Mouse (Mus musculus) CH12.LX (cell line): Measurements from ENCODE around the gene Hbb-y. TPM values are rescaled to one million over a fixed set of nuclear protein-coding genes. Genes with fewer than 3 reads are reported as not detected.
A peak's percentile ranks its signal among the peaks of the same experiment; 100 is the strongest.

Experiments
- DNase-seq: peaks from one replicate; pipeline ENCODE4 v3.0.0-alpha.2; 2013; ENCODE audit errors: extremely low read depth
- H3K27ac ChIP-seq: 2 replicates; pipeline ENCODE4 v1.5.1; 2012; ENCODE audit warnings: low read depth, mild to moderate bottlenecking, control low read depth, moderate library complexity; ENCODE audit not compliant: insufficient read depth
- H3K27me3 ChIP-seq: replicated peaks from 2 replicates; pipeline ENCODE3; 2012; ENCODE audit warnings: inconsistent platforms
- H3K36me3 ChIP-seq, 2 experiments: replicated peaks in 1 of 2; 2 replicates each; pipeline versions ENCODE3 to v1.6.1; 2012; ENCODE audit warnings: inconsistent platforms in 1 of 2, low read length in 1 of 2, mild to moderate bottlenecking in 1 of 2, mixed read lengths in 1 of 2, moderate library complexity in 1 of 2; ENCODE audit not compliant: control insufficient read depth in 1 of 2, insufficient read depth in 1 of 2
- H3K4me1 ChIP-seq, 2 experiments: 2 replicates each; pipeline ENCODE4 v1.6.1; 2012; ENCODE audit warnings: inconsistent platforms in 1 of 2, moderate library complexity in 1 of 2; ENCODE audit not compliant: insufficient read depth in 2 of 2, control insufficient read depth in 1 of 2
- H3K4me2 ChIP-seq: 2 replicates; pipeline ENCODE4 v1.6.1; 2012; ENCODE audit warnings: low read depth, mild to moderate bottlenecking, control low read depth; ENCODE audit not compliant: poor library complexity, insufficient read depth, severe bottlenecking
- H3K4me3 ChIP-seq, 3 experiments: fragments of 150-350 bp in 1 of 3; sonication (generic) in 1 of 3; replicated peaks in 1 of 3; 2 replicates each; pipeline versions ENCODE3 to v1.5.1; 2011 to 2012; ENCODE audit warnings: low read depth in 2 of 3, low read length in 2 of 3, mild to moderate bottlenecking in 2 of 3, moderate library complexity in 2 of 3, control low read depth in 1 of 3, improper control_type of control experiment in 1 of 3, inconsistent platforms in 1 of 3, mixed read lengths in 1 of 3; ENCODE audit not compliant: poor library complexity in 1 of 3
- H3K79me2 ChIP-seq: replicated peaks from 2 replicates; pipeline ENCODE4 v1.6.1; 2012; ENCODE audit warnings: mild to moderate bottlenecking, moderate library complexity; ENCODE audit not compliant: control insufficient read depth, poor library complexity, insufficient read depth, severe bottlenecking; ENCODE audit errors: extremely low read depth
- H3K9ac ChIP-seq: 2 replicates; pipeline ENCODE4 v1.6.1; 2012; ENCODE audit warnings: low read depth, mild to moderate bottlenecking, control low read depth, moderate library complexity; ENCODE audit not compliant: insufficient read depth
- H3K9me3 ChIP-seq: replicated peaks from 2 replicates; pipeline ENCODE3; 2012; ENCODE audit warnings: low read length, inconsistent platforms, mixed read lengths
- BHLHE40 ChIP-seq: IDR thresholded peaks from 2 replicates; pipeline ENCODE4 v1.6.1; 2011; ENCODE audit warnings: mild to moderate bottlenecking, low read depth, low read length, improper control_type of control experiment
- CTCF ChIP-seq, 2 experiments: IDR thresholded peaks in 1 of 2; conservative IDR thresholded peaks in 1 of 2; 2 replicates each; pipeline ENCODE4 v1.5.1; 2011 to 2012; ENCODE audit warnings: low read depth in 2 of 2, low read length in 2 of 2, improper control_type of control experiment in 1 of 2, inconsistent platforms in 1 of 2, mild to moderate bottlenecking in 1 of 2, moderate library complexity in 1 of 2
- E2F4 ChIP-seq: IDR thresholded peaks from 2 replicates; pipeline ENCODE4 v1.6.1; 2011; ENCODE audit warnings: low read depth, low read length, improper control_type of control experiment; ENCODE audit not compliant: insufficient replicate concordance
- EP300 ChIP-seq: IDR thresholded peaks from 2 replicates; pipeline ENCODE4 v1.6.1; 2011; ENCODE audit warnings: low read length, improper control_type of control experiment
- ETS1 ChIP-seq: conservative IDR thresholded peaks from 2 replicates; pipeline ENCODE4 v1.6.1; 2012; ENCODE audit warnings: low read depth, mild to moderate bottlenecking, inconsistent platforms, low read length, improper control_type of control experiment, moderate library complexity
- GABPA ChIP-seq: IDR thresholded peaks from 2 replicates; pipeline ENCODE4 v1.6.1; 2012; ENCODE audit warnings: low read depth, low read length, improper control_type of control experiment, inconsistent platforms; ENCODE audit not compliant: insufficient replicate concordance
- HCFC1 ChIP-seq: IDR thresholded peaks from 2 replicates; pipeline ENCODE4 v1.6.1; 2012; ENCODE audit warnings: low read depth, mild to moderate bottlenecking, inconsistent platforms, low read length, improper control_type of control experiment
- IRF4 ChIP-seq: IDR thresholded peaks from 2 replicates; pipeline ENCODE4 v1.6.1; 2014; ENCODE audit warnings: low read depth, mild to moderate bottlenecking, inconsistent platforms, low read length, improper control_type of control experiment
- JUN ChIP-seq: IDR thresholded peaks from 2 replicates; pipeline ENCODE4 v1.6.1; 2011; ENCODE audit warnings: low read depth, mild to moderate bottlenecking, low read length, improper control_type of control experiment, moderate library complexity; ENCODE audit not compliant: insufficient read depth
- KAT2A ChIP-seq: IDR thresholded peaks from 2 replicates; pipeline ENCODE4 v1.6.1; 2012; ENCODE audit warnings: low read length, improper control_type of control experiment, inconsistent platforms; ENCODE audit not compliant: insufficient replicate concordance
- MAZ ChIP-seq: IDR thresholded peaks from 2 replicates; pipeline ENCODE4 v1.6.1; 2012; ENCODE audit warnings: low read depth, mild to moderate bottlenecking, inconsistent platforms, low read length, improper control_type of control experiment, moderate library complexity
- MXI1 ChIP-seq: IDR thresholded peaks from 2 replicates; pipeline ENCODE4 v1.6.1; 2011; ENCODE audit warnings: mild to moderate bottlenecking, low read depth, low read length, improper control_type of control experiment
- MYC ChIP-seq: IDR thresholded peaks from 2 replicates; pipeline ENCODE4 v1.6.1; 2011; ENCODE audit warnings: low read depth, mild to moderate bottlenecking, improper control_type of control experiment, low read length
- NELFE ChIP-seq: IDR thresholded peaks from 2 replicates; pipeline ENCODE4 v1.6.1; 2011; ENCODE audit warnings: low read depth, low read length, improper control_type of control experiment
- NRF1 ChIP-seq: IDR thresholded peaks from 2 replicates; pipeline ENCODE4 v1.6.1; 2014; ENCODE audit warnings: low read depth, mild to moderate bottlenecking, inconsistent platforms, low read length, improper control_type of control experiment, moderate library complexity
- PAX5 ChIP-seq: IDR thresholded peaks from 2 replicates; pipeline ENCODE4 v1.6.1; 2012; ENCODE audit warnings: low read length, inconsistent platforms, mixed read lengths
- SIN3A ChIP-seq: IDR thresholded peaks from 2 replicates; pipeline ENCODE4 v1.6.1; 2012; ENCODE audit warnings: low read length, improper control_type of control experiment, inconsistent platforms
- TBP ChIP-seq: conservative IDR thresholded peaks from 2 replicates; pipeline ENCODE4 v1.6.1; 2011; ENCODE audit warnings: low read depth, low read length, improper control_type of control experiment
- USF1 ChIP-seq: IDR thresholded peaks from 2 replicates; pipeline ENCODE4 v1.6.1; 2014; ENCODE audit warnings: low read depth, mild to moderate bottlenecking, inconsistent platforms, low read length, improper control_type of control experiment
- ZC3H11A ChIP-seq: IDR thresholded peaks from 2 replicates; pipeline ENCODE4 v1.6.1; 2012; ENCODE audit warnings: low read depth, mild to moderate bottlenecking, inconsistent platforms, low read length, improper control_type of control experiment
- ZNF384 ChIP-seq: IDR thresholded peaks from 2 replicates; pipeline ENCODE4 v1.6.1; 2012; ENCODE audit warnings: low read depth, low read length, improper control_type of control experiment, inconsistent platforms
- dilution Hi-C: fragments of 300-500 bp; cut with MboI; formaldehyde crosslinking; loops from 2 replicates; pipeline ENCODE4 v1.14.3; 2020; ENCODE audit warnings: low sequenced_read_pairs; ENCODE audit not compliant: extremely low pct_unique_long_range_greater_than_20kb, extremely low pct_ligation_motif_present
- in situ Hi-C: fragments of 300-500 bp; cut with MboI; formaldehyde crosslinking; loops from 3 replicates; pipeline ENCODE4 v1.14.3; 2019; ENCODE audit warnings: low sequenced_read_pairs, low pct_ligation_motif_present, low pct_unique_long_range_greater_than_20kb, mixed read lengths
- polyA plus RNA-seq: library from polyadenylated mRNA; unstranded; fragments of >175 nt; gene quantifications from 2 replicates; pipeline ENCODE4 v1.2.1, GENCODE M21; 2012; ENCODE audit warnings: low read depth; ENCODE audit not compliant: insufficient read length
- total RNA-seq, 2 experiments: library from RNA; depleted of rRNA; stranded (reverse); fragments of 300-350 nt in 1 of 2; fragments of >200 nt in 1 of 2; gene quantifications; 2 replicates each; pipeline ENCODE4 v1.2.3; 2012 to 2014

Gene Hbb-y
- total and polyA plus RNA-seq, 3 experiments: not detected

GRCm38 (mm10) chr7:103865716-103866115, 12.7 kb upstream of the Hbb-y start:
- dilution Hi-C loops (no loop called here), in situ Hi-C loops (loop anchor here (5.0 kb wide), 1 partner anchor 63 kb away; no protein-coding TSS in a partner anchor)
- Histone ChIP-seq H3K4me3 (no peak overlapping the region), H3K36me3 (no peaks in the 10 kb centered on the region), H3K9me3 (no peaks in the 10 kb centered on the region), H3K4me2 (no peak overlapping the region), H3K27me3 (no peaks in the 10 kb centered on the region), H3K4me1 (peaks cover 8 to 16% of the 10 kb centered on the region in 2 experiments; a peak in 3 of 4 replicates), H3K27ac (no peak overlapping the region), H3K9ac (no peak overlapping the region), H3K79me2 (no peaks in the 10 kb centered on the region)
- no peak for DNase-seq
- TF ChIP-seq MXI1 (no peak), TBP (no peak), IRF4 (no peak), ETS1 (no peak), CTCF (conservative IDR thresholded peaks at IDR 0.05 in 1 of 2, IDR thresholded peaks at IDR 0.05 in 1 of 2; ENCODE audit: low read depth in 2 of 2, low read length in 2 of 2) (no peak), PAX5 (no peak), GABPA (no peak), ZNF384 (no peak), NELFE (no peak), BHLHE40 (no peak), JUN (no peak), MYC (no peak), HCFC1 (no peak), E2F4 (no peak), USF1 (no peak), MAZ (no peak), KAT2A (no peak), EP300 (no peak)

- Histone ChIP-seq H3K36me3 (no peaks in the 10 kb centered on the region), H3K9me3 (no peaks in the 10 kb centered on the region), H3K4me3 (no peak overlapping the region), H3K4me1 (peaks cover 8 to 33% of the 10 kb centered on the region in 2 experiments; a peak in 3 of 4 replicates), H3K9ac (no peak overlapping the region), H3K4me2 (peak overlapping the region; percentile 56), H3K27me3 (no peaks in the 10 kb centered on the region), H3K27ac (no peak overlapping the region), H3K79me2 (no peaks in the 10 kb centered on the region)
- no peak for TF ChIP-seq USF1
- no peak for TF ChIP-seq JUN
- no peak for TF ChIP-seq MAZ
- TF ChIP-seq ZC3H11A: no peak
- TF ChIP-seq SIN3A: no peak
- no peak for TF ChIP-seq NRF1
- peak; percentile 48 for DNase-seq
- dilution Hi-C loops: no loop called here
- in situ Hi-C loops: no loop called here
These were observed 8.5 kb upstream of the Hbb-y start for GRCm38 (mm10) chr7:103861531-103861930.
